Mouse (Mus musculus) right cerebral cortex, postnatal 14 days (tissue): ENCODE measurements around the gene Akt3.

Source experiments
- DNase-seq: peaks from one replicate; pipeline ENCODE4 v3.0.0; 2022

Gene Akt3

GRCm38 (mm10) chr1:177046963-177047362 lies 211.0 kb downstream of the Akt3 start:
- DNase-seq: no peak

DNA sequence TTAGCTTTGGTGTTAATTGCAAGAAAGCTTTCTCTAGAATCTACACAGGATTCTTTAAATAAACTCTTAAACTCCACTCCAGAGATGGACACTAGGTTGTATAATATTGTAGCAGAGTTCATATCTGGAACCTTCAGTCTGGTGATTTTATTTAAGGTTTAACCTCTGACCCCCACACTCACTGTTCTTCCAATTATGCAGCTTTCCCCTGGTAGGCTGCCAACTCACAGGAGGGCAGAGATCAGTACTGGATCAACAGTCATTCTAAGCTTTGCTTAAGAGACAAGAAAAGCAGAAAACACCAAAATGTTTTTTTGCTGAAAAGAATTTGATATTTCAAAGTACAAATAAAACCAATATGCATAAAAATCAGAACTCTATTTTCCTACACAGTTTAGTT lies 212.1 kb downstream of the Akt3 start:
- DNase-seq: no peak

DNA sequence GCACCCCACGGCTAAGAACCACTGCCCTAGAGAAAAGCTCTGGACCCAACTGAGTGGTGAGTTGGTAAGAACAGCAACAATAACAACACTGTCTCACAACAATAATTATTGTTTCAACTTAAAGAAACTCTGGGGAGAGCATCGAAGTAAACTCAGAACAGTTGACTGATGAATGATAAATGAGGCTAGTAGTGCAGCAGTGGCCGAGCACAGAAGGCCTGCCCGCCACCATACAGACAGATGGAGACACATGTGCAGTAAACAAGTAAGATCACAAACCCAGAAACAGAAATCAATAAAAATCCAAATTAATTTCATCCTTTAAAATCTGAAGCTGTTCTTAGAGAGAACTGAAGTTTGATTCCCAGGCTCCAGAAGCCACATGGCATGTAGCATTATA lies 217.9 kb downstream of the Akt3 start:
- DNase-seq: no peak

- DNase-seq: no peak
Observed at GRCm38 (mm10) chr1:177039093-177039674, 218.8 kb downstream of the Akt3 start.

DNA sequence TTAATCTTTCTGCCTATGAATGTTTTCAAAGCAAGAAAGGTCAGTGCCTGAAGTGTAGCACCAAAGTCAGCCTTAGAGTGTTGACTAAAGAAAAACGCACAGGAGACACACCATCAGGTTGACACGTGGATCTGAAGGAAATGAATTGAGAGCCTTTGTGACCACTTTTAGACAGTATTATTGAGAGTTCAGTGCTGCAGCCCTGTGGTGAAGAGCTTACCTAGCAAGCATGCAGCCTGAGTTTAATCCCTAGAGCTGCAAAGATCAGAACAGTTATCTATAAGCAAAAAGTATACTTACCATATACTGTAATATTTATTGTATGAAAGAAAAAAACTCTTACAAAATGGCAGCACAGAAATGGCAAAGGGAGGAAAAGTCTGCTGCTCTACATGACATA lies 219.6 kb downstream of the Akt3 start:
- no peak for DNase-seq

DNA sequence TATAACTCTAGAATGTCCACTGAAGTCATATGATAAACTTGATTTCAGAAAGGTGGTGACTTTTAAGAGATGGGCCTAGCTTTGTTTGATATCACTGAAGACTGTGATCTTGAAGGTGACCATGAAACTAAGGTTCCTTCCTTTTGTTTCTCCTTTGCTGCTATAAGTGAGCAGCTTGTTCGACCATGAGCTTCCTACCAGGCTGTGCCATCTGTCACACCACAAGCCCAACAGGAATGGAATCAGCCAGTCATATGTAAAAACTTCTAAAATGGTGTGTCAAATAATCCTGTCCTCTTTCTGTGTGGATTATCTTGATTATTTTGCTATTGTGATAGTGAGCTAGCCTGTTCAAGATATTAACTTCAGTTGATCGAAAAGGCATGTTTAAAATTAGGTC lies 222.5 kb downstream of the Akt3 start:
- no peak for DNase-seq

DNA sequence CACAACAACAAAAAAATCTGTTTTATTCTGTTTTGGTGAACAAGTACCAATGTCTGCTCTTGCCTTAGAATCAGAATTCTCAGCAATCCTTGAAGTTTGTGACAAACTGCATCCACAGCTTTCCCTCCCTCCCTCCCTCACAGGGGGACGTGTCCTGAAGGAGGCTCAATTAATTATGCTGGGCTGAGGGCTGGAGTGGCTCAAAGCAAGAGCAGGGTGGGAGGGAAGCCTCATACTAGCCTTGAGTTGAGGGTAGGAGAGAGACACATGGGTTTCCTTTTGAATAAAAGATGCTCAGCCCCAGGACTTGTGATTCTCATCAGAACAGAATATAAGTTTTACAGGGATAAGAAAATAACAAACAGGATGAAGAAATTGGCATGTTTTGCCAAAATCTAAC lies 225.8 kb downstream of the Akt3 start:
- DNase-seq: no peak

- DNase-seq: no peak
Observed at GRCm38 (mm10) chr1:177031196-177031595, 226.8 kb downstream of the Akt3 start.

GRCm38 (mm10) chr1:177030669-177031068 lies 227.3 kb downstream of the Akt3 start:
- DNase-seq: no peak

DNA sequence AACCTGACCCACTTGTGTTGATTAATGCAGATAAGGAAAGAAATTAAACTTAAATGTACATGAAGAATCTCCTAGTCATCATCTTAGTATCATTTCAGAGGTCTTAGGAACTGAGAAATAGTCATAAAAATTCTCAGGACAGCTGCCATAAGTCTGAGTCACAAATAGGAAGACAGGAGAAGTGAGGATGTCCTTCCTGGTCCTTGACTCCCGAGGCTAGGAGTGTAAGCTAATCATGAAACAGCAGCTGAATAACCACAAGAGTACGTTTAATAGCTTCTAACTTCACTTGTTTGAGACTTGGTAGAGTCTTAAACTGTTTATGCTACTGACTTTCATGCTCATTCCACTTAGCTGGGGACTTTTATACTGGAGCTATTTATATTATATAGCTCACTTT lies 229.0 kb downstream of the Akt3 start:
- no peak for DNase-seq

DNA sequence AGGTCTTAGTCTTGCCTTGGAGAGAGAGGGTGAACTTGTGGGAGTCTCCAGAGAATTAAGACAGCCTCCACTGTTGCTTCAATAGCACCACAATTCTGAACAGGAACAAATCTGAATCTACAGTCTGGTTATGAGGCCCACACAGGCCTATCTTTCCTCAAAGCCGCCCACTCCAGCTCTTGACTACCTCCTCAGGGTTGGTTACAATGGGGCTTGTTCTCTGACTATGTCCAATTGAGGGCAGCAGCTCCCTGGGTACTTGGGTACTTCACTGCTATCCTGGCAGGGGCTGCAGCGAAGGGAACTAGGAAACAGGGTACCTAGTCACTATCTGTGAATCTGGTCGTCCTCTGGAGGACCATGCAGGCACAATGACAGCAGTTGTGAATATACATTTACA lies 230.3 kb downstream of the Akt3 start:
- DNase-seq: no peak

DNA sequence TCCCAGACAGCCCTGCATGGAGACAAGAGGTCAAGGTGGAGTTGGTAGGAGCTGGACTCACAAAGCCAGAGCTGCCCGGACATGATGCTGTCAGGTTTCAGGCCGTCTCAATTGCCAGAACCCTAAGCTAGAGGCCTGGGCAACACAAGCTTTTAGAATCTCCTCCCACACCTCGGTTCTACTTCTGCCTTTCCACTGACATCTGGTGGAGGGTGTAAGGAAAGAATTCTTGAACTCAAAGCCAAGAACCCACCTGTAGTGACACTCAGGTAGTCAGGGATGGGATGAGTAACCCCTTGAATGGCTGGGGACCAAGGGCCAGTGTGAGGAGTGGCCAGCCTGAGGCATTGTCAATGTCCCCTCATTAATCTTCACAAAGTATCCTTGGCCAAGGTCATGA lies 235.3 kb downstream of the Akt3 start:
- DNase-seq: no peak

DNA sequence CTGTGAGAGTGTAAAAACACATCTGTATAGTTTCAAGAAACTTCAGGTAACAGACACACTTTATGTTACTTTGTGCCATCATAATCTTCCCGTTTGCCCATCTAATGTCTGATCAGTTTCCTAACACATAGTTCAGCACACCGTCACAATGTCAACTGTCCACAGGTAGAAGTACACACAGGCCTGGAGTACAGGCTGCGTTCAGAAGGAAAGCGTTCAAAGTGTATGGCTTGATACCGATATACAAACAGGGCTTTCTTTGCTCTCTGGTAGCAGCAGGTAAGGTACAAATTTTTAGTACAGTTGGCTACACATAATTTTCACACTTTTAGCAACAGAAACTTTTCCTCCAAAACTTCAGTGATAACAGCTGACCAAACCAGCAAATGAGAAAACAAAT lies 238.3 kb downstream of the Akt3 start:
- DNase-seq: no peak

- no peak for DNase-seq
Observed at GRCm38 (mm10) chr1:177018750-177019149, 239.3 kb downstream of the Akt3 start.

DNA sequence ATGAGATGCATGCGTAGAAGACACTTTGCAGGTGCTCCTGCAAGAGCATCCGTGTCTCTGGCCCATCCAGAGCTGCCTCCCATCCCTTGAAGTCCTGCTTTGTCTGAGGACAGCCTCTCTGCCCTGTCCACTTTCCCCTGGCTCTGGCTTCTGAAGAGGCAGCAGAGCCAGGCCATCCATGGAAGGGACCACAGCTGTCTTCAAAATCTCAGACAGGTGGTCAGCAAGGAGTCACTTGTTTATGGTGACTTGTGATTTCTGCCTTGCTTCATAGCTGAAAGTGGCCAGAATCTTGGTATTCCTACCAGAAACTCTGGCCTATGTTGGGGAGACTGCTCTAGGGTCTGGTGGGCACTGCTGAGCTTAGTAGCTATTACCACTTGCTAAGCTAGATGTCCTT lies 241.3 kb downstream of the Akt3 start:
- no peak for DNase-seq

- DNase-seq: no peak
Observed at GRCm38 (mm10) chr1:177015917-177016316, 242.1 kb downstream of the Akt3 start.

DNA sequence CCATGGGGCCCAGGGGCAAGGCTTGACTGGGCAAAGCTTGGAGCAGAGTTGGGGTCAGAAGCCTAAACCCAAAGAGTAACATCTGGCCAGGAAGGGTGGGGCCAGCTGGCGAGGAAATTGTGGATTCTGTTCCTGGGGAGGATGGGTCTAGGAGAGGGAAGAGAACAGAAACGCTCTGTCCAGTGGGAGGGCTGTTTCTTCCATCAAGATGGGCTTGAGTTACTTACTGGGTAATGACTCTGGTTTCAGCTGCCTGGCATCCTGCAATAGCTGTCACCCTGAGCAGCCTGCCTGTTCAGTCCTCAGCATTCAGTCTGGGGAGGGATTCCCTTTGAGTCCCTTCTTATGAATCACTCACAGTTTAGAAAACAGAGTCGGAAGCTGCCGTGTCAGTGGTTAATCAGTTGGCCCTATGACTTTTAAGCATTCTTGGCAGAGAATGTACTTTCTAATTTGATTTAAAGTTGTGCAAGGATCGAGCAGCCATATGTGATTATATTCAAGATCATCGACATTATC lies 243.0 kb downstream of the Akt3 start:
- DNase-seq: no peak

DNA sequence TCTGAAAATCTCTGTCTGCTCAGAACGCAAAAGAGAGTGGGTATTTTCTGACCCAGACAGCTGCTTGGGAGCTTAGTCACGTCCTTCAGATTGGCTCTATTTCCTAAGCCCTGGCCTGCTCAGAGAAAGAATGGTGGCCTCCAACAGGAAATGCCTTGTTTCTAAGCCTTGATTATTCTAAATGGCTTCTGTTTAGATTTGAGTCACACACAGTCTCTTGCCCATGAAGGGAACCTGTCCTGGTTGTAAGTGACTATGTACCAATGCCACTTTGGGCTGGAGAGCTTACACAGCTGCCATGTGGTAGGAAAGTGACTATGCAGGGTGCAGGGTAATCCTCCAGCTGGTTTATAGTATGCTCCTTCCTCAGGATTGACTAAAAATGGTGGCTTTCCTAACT lies 243.7 kb downstream of the Akt3 start:
- no peak for DNase-seq

DNA sequence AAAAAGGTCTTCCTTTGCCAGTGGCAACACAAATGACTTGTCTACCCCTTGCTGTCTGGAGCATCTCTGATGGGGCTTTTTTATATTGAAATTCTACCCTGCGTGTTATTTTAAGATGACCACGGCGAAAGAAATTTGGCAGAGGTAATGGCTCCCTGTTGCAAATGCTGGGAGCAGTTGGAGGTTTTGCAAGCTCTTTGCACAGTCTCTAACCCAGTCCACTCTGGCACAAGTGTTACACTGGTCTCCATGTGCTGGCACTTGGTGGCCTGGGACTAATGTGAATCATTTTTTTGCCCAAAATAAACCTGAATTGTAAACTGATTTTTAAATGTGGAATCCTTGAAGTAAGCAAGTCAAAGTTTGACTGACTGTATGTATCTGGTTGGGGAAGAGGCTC lies 244.2 kb downstream of the Akt3 start:
- no peak for DNase-seq

DNA sequence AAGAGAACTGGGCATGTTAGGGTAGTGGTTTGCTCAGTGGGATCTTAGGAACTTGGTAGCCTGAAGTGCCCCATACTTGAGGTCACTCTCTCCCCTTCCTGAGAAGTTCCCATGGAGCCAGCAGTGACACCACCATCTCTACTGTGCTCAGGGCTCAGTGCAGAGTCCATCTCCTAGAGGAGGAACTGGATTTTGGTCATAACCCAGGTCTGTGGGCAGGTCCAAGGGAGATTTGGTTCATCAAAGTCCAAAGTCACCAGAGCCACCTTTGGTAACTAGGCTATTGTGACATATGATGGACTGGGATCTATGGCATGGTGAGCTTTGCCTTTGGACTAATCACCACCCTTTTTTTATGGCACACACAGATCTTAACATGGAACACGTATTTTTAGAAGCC lies 244.7 kb downstream of the Akt3 start:
- DNase-seq: no peak

DNA sequence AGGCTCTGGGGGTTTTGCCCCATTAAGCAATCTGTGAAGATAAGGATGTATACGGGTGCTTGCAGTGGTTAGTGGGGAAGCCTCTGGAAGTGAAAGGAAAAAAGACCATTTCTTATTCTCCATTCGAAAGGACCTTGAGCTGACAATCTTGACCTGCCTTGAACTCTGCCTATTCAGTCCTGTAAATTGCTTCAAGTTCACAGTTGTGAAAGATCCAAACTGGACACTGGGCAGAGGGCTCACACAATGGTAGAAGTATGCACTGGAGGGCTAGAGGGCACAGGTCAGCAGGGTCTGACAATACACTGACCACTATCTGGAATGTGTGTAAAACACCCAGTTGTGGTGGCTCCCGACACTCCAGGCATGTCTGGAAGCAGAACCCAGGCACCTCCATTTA lies 245.2 kb downstream of the Akt3 start:
- DNase-seq: no peak

GRCm38 (mm10) chr1:177011688-177012087 lies 246.3 kb downstream of the Akt3 start:
- no peak for DNase-seq

GRCm38 (mm10) chr1:177010607-177011302 lies 247.2 kb downstream of the Akt3 start:
- DNase-seq: no peak

- no peak for DNase-seq
Observed at GRCm38 (mm10) chr1:177010041-177010440, 248.0 kb downstream of the Akt3 start.

DNA sequence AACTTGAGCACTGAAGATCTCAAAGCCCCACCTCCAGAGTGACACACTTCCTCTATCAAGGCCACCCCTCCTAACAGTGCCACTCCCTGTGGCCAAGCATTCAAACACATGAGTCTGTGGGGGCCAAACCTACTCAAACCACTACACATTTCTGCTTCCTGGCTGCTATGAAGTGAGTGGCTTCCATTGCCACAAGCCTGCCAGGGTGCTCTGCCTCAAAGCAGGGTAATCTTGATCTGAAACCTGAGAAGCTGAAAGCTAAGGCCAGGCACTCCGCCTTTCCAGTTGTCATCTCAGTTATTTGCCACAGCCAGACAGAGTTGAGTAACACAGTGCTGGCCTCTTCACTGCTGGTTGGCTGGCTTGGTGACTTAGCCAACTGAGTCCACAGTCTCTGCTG lies 249.2 kb downstream of the Akt3 start:
- no peak for DNase-seq
